Mouse (Mus musculus) E14TG2a.4 (cell line): ENCODE measurements at regions not wholly inside any gene's neighbourhood (a gene's known extent, or its start where the extent isn't known, plus 50 kb on each side); places are given as distances from the start of the nearest gene placed in this dataset.

ENCODE experiments used
- CTCF ChIP-seq: conservative IDR thresholded peaks from 2 replicates; pipeline ENCODE4 v1.5.1; 2014; ENCODE audit warnings: low read length
- POU5F1 ChIP-seq: IDR thresholded peaks from 2 replicates; pipeline ENCODE4 v1.6.1; 2014; ENCODE audit warnings: low read length, borderline replicate concordance

- TF ChIP-seq CTCF (no peak), POU5F1 (no peak)
Measured at GRCm38 (mm10) chr9:67611676-67612075, 52.2 kb upstream of the Tln2 start.
